Mouse (Mus musculus) stomach, postnatal 0 days (tissue): ENCODE measurements around the gene Ush2a. TPM values are rescaled to one million over a fixed set of nuclear protein-coding genes. Genes with fewer than 3 reads are reported as not detected.

Experiments
- ATAC-seq: fragments of 200-750 bp; cut with Nextera tagmentation; 2 replicates; pipeline ENCODE4 v1.8.0; 2017; ENCODE audit not compliant: low FRiP score, low TSS enrichment
- DNase-seq: peaks from one replicate; pipeline ENCODE4 v3.0.0-alpha.2; 2016; ENCODE audit warnings: low spot score
- H3K27ac ChIP-seq: fragments of 300-500 bp; sonication (generic); replicated peaks from 2 replicates; pipeline ENCODE4 v1.5.1; 2014; ENCODE audit warnings: mild to moderate bottlenecking, control low read depth
- H3K27me3 ChIP-seq: fragments of 300-500 bp; sonication (generic); 2 replicates; pipeline ENCODE4 v1.6.1; 2014; ENCODE audit warnings: low read length; ENCODE audit not compliant: control insufficient read depth, insufficient read depth
- H3K36me3 ChIP-seq: fragments of 300-500 bp; sonication (generic); 2 replicates; pipeline ENCODE4 v1.6.1; 2014; ENCODE audit warnings: low read length, mixed read lengths; ENCODE audit not compliant: control insufficient read depth, insufficient read depth
- H3K4me1 ChIP-seq: fragments of 300-500 bp; sonication (generic); replicated peaks from 2 replicates; pipeline ENCODE4 v1.6.1; 2014; ENCODE audit warnings: antibody characterized with exemption; ENCODE audit not compliant: control insufficient read depth, insufficient read depth
- H3K4me2 ChIP-seq: fragments of 300-500 bp; sonication (generic); replicated peaks from 2 replicates; pipeline ENCODE4 v1.6.1; 2014; ENCODE audit warnings: low read depth, mild to moderate bottlenecking, control low read depth, moderate library complexity
- H3K4me3 ChIP-seq: fragments of 300-500 bp; sonication (generic); 2 replicates; pipeline ENCODE4 v1.5.1; 2014; ENCODE audit warnings: low read depth, low read length, control low read depth
- H3K9ac ChIP-seq: fragments of 300-500 bp; sonication (generic); 2 replicates; pipeline ENCODE4 v1.6.1; 2014; ENCODE audit warnings: mild to moderate bottlenecking, low read length, control low read depth, mixed read lengths
- H3K9me3 ChIP-seq: fragments of 300-500 bp; sonication (generic); 2 replicates; pipeline ENCODE4 v1.6.1; 2016; ENCODE audit warnings: low read length; ENCODE audit not compliant: control insufficient read depth
- CTCF ChIP-seq: IDR thresholded peaks from 2 replicates; pipeline ENCODE4 v1.5.1; 2016; ENCODE audit warnings: antibody characterized with exemption, low read depth, mild to moderate bottlenecking, moderate library complexity
- EP300 ChIP-seq: optimal IDR thresholded peaks from 2 replicates; pipeline ENCODE3; 2016; ENCODE audit warnings: antibody characterized with exemption
- WGBS: fragments of 180-500 bp; shearing (Covaris S2); extraction: QIAGEN DNeasy Blood & Tissue Kit; methylation state at CpG from one replicate; pipeline ENCODE4 v1.1.7; 2014; 5-methylcytosine and 5-hydroxymethylcytosine counted together
- polyA plus RNA-seq: library from polyadenylated mRNA; unstranded; fragments of >200 nt; fragmentation: Nextera tagmentation; extraction: Ambion mirVana; gene quantifications from 2 replicates; pipeline ENCODE4 v1.2.1, GENCODE M21; 2015

Ush2a gene
- polyA plus RNA-seq, 1 experiment from 2014 or later: not detected

- 93% methylated on average over 7 of the region's 7 CpGs for WGBS
- H3K4me2 ChIP-seq: no peak overlapping the region
- no peaks in the 10 kb centered on the region for H3K36me3 ChIP-seq
- no peak overlapping the region for H3K4me3 ChIP-seq
- no peaks in the 10 kb centered on the region for H3K9me3 ChIP-seq
- TF ChIP-seq CTCF: no peak
- TF ChIP-seq EP300: no peak
- H3K27me3 ChIP-seq: no peaks in the 10 kb centered on the region
- no peak overlapping the region for H3K27ac ChIP-seq
- H3K9ac ChIP-seq: no peak overlapping the region
- H3K4me1 ChIP-seq: no peaks in the 10 kb centered on the region
- DNase-seq: no peak
- no peak for ATAC-seq
Observed at GRCm38 (mm10) chr1:188714941-188715340, 453.1 kb downstream of the Ush2a start.

GRCm38 (mm10) chr1:188716886-188717285, 455.1 kb downstream of the Ush2a start:
- H3K9me3 ChIP-seq: no peaks in the 10 kb centered on the region
- no peak for ATAC-seq
- H3K4me3 ChIP-seq: no peak overlapping the region
- H3K9ac ChIP-seq: no peak overlapping the region
- no peak for DNase-seq
- TF ChIP-seq CTCF (no peak), EP300 (no peak)
- no peak overlapping the region for H3K27ac ChIP-seq
- 73% methylated on average over 3 of the region's 3 CpGs for WGBS
- H3K27me3 ChIP-seq: no peaks in the 10 kb centered on the region
- H3K4me1 ChIP-seq: no peaks in the 10 kb centered on the region
- no peaks in the 10 kb centered on the region for H3K36me3 ChIP-seq
- no peak overlapping the region for H3K4me2 ChIP-seq

GRCm38 (mm10) chr1:188725122-188725995, 463.5 kb downstream of the Ush2a start:
- H3K36me3 ChIP-seq: no peaks in the 10 kb centered on the region
- H3K4me2 ChIP-seq: no peak overlapping the region
- no peaks in the 10 kb centered on the region for H3K4me1 ChIP-seq
- H3K9ac ChIP-seq: no peak overlapping the region
- H3K9me3 ChIP-seq: no peaks in the 10 kb centered on the region
- no peak for ATAC-seq
- TF ChIP-seq CTCF (no peak), EP300 (no peak)
- no peaks in the 10 kb centered on the region for H3K27me3 ChIP-seq
- H3K4me3 ChIP-seq: no peak overlapping the region
- no peak for DNase-seq
- WGBS: 72% methylated on average over 17 of the region's 17 CpGs
- no peak overlapping the region for H3K27ac ChIP-seq

GRCm38 (mm10) chr1:188726937-188727336, 465.1 kb downstream of the Ush2a start:
- no peak for TF ChIP-seq CTCF
- no peak for TF ChIP-seq EP300
- Histone ChIP-seq H3K27ac (no peak overlapping the region), H3K9ac (no peak overlapping the region), H3K4me2 (no peak overlapping the region), H3K4me1 (no peaks in the 10 kb centered on the region), H3K36me3 (no peaks in the 10 kb centered on the region), H3K9me3 (no peaks in the 10 kb centered on the region), H3K27me3 (no peaks in the 10 kb centered on the region), H3K4me3 (no peak overlapping the region)
- DNase-seq (no peak), ATAC-seq (no peak)
- 81% methylated on average over 6 of the region's 6 CpGs for WGBS

GRCm38 (mm10) chr1:188728625-188729024, 466.8 kb downstream of the Ush2a start:
- DNase-seq: no peak
- TF ChIP-seq EP300: no peak
- TF ChIP-seq CTCF: no peak
- Histone ChIP-seq H3K36me3 (no peaks in the 10 kb centered on the region), H3K4me1 (no peaks in the 10 kb centered on the region), H3K4me3 (no peak overlapping the region), H3K27ac (no peak overlapping the region), H3K9me3 (no peaks in the 10 kb centered on the region), H3K9ac (no peak overlapping the region), H3K4me2 (no peak overlapping the region), H3K27me3 (no peaks in the 10 kb centered on the region)
- no peak for ATAC-seq
- 74% methylated on average over 8 of the region's 8 CpGs for WGBS

DNA sequence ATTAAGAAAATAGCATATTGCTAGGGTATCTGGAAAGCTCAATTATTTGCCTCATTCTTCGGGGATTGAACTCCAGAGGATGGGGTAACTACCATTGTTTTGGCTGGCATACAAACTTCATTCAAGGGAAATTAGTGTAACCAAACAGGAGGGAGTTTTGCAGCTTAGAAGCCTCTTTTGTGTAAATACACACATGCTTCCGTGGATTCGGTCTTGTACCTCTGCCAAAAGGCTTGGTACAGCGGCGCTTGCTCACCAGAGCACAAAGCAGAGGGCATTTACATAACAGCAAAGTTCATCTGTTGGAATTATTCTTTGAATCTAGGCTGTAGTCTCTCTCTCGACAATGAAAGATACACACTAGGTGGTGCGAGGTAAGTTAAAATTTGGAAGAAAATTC, 467.4 kb downstream of the Ush2a start:
- no peaks in the 10 kb centered on the region for H3K9me3 ChIP-seq
- H3K4me3 ChIP-seq: no peak overlapping the region
- no peaks in the 10 kb centered on the region for H3K4me1 ChIP-seq
- ATAC-seq: no peak
- TF ChIP-seq EP300: no peak
- no peak for TF ChIP-seq CTCF
- DNase-seq: peak; percentile 23
- no peak overlapping the region for H3K27ac ChIP-seq
- H3K9ac ChIP-seq: no peak overlapping the region
- H3K27me3 ChIP-seq: no peaks in the 10 kb centered on the region
- 26% methylated on average over 7 of the region's 7 CpGs for WGBS
- no peaks in the 10 kb centered on the region for H3K36me3 ChIP-seq
- H3K4me2 ChIP-seq: no peak overlapping the region
